Mouse (Mus musculus) fibroblast of lung, adult 2 months (primary cell): ENCODE measurements around the gene Tcea2.
A peak's percentile ranks its signal among the peaks of the same experiment; 100 is the strongest.

ENCODE experiments used
- DNase-seq: peaks from one replicate; pipeline ENCODE4 v3.0.0-alpha.2; 2011; ENCODE audit warnings: low read depth

The Tcea2 gene

DNA sequence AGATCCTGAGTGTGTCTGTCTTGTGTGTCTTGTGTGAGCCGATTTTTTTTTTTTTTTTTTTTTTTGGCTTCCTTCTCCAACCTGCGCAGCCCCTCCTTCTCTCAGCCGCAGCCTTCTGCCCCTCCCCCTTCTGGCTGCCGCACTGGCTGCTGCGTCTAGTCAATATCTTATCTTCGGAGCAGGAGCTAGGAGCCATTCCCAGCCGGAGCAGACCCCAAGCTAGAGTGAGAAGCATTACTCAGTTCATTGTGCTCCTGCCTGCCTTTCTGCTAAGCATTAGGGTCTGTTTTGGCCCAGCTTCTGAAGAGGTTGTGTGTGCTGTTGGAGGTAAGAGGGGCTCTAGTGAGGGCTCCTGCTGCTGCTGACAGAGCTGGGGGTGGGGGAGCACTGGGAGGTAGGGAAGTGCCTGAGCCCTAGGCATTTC lies 34.8 kb downstream of the Tcea2 start, which contains the start of gene Oprl1:
TSS of gene Oprl1 (plus strand) at position 114 of the 424 bp plus-strand sequence.
- DNase-seq = no peak

DNA sequence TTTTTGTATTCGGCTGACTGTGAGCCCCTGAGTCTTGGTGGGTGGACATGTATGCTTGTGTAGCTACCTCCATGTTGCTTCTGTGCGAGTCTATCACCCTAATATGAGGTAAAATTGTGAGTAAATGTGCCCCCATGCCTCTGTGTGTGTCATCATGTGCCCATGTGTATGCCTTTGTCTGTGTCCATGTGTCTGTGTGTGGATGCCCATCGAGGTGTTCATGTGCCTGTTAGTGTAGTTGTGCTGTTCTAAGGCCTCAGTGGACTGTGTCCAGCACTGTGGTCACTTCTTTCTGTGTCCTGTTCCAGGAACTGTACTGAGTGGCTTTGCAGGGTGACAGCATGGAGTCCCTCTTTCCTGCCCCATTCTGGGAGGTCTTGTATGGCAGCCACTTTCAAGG lies 35.3 kb downstream of the Tcea2 start:
- DNase-seq = no peak

DNA sequence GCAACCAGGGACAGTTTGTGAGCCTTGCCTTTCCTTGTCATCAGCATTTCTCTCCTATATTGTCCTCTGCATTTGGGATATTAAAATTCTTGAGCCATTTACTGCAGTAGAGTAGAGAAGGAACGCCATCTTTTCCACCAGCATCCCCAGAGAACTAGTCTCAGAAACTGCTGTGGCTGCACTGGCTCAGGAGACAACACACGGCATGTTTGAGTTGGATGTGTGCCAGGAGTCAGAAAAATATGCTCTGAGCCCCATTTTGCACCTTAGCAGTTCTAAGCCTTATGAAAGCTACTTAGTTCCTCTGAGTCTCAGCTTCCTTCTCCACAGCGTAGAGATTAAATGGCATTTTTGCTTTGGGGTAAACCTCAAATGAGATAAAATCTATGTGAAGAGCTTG lies 36.9 kb downstream of the Tcea2 start:
- DNase-seq = no peak

DNA sequence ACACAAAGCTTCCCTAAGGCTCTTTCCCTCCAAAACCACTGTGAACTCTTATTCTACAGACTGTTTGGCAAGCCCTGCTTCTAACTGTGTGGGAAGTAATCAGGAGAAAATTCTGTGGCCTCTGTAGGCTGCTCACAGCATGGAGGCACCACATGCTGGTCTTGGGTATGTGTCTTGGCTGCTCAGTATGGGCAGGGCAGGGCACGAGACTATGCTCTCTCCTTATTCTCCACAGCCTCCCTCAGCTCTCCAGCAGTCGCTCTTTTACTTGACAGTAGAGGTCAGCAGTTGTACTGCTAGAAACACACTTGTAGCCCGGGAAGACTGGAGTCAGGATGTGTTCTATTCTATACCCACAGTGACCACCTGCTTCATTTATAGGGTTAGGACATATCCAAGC lies 40.0 kb downstream of the Tcea2 start:
- no peak for DNase-seq

DNA sequence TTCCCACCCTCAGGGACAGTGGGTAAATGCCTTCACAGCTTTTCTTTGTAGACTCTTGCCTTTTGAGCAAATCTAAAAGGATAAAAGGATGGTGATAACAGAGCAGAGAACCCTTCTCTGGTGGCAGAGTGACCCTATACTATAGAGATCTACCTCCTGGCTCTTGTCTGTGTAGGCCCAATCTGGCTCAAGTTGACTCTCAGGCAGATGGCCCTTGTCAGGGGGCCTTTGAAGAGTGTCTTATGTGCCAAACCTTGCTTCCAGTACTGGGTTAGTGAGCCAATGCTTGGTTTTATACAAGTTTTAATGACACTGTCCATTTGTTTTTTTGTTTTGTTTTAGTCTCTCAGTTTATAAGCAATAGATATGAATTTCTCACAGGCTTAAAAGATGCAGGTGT lies 41.1 kb downstream of the Tcea2 start:
- no peak for DNase-seq

DNA sequence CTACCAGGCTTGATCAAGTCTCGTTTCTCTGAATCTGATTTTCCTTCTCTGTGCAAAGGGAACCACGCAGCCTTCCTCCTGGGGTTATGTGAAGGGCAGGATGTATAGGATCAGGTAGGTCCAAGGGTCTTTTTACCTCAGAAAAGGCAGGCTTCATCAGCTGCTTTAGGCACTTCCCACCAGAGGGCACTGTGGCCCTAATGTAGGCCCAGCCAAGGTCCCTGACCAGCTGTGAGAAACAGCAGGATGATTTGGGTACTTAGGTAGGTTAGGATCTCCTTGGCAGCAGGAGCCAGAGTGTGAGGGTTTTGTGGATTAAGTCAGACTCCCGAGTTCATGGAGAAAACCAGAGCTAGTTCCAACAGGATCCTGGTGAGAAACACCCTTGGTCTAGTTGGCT lies 42.1 kb downstream of the Tcea2 start:
- peak; percentile 2 for DNase-seq

DNA sequence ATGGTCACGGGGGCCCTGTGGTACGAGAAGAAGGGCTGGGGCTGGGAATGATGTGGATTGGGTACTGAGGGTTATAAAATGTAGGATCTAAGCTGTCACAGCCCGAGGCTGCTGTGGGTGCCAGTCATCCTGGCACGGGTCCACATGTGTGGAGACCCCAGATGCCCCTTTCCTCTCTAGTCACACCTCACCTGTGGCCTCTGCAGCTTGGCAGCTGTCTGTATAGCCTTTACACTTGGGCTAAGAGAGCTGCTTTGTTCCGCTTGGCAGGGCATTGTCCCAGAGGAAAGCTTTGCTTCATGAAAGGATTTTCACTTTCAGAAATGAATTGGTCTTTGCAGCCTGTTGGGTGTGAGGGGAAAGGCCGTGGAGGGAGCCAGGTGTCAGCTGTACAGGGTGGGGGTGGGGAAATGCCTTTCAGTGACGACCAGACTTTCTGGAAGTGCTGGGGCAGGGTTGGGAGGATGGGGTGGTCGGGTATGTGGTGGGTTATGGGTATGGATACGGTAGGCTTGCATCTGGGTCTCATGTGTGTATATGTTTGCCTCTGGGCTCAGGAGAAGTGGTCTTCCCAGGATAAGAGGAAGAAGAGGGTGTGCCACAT lies 47.7 kb downstream of the Tcea2 start:
- DNase-seq = no peak

DNA sequence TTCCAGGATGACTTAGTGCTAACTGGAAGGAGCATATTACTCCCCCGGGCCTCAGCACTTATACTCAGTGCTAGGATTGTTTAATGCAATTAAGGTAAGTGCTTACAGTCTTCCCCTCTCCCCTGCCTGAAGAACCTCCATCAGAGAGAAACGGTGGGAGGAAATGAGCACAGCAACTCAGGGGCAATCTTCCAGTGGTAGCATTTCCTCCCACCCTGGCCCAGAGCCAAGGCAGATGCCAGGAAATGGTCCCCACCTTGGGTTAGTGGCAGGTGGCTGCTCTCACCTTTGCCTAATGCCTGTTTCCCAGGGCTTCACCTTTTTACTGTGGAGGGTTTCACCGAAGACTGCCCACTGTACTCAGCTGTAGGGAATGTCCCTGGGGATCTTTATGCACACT lies 49.9 kb downstream of the Tcea2 start:
- DNase-seq = no peak
